Mouse (Mus musculus): ENCODE data around the gene Ntn1. TPM values are rescaled to one million over a fixed set of nuclear protein-coding genes. Genes with fewer than 3 reads are reported as not detected.

Gene Ntn1
- polyA plus RNA-seq, 1 experiment = 24.4 TPM

GRCm38 (mm10) chr11:68172648-68173045 is 228.0 kb downstream of the Ntn1 start:
- H3K4me1 ChIP-seq (ENCODE audit: control insufficient read depth, insufficient read depth, low read length) = peaks cover 3% of the 10 kb centered on the region; the same call in 1 of the 2 replicates
- WGBS = 61% methylated on average over 4 of the region's 4 CpGs
- no peaks in the 10 kb centered on the region for H3K36me3 ChIP-seq (ENCODE audit: control insufficient read depth, insufficient read depth, low read length)
- H3K27ac ChIP-seq (ENCODE audit: insufficient read depth, low read depth, low read length) = no peak overlapping the region
- DNase-seq = peak; percentile 31
- no peak for TF ChIP-seq POLR2A (IDR thresholded peaks at IDR 0.05; ENCODE audit: low read depth, low read length)
- no peak overlapping the region for H3K4me3 ChIP-seq (ENCODE audit: insufficient read depth, low read depth, low read length)
- no peaks in the 10 kb centered on the region for H3K27me3 ChIP-seq (replicated peaks; ENCODE audit: control insufficient read depth, insufficient read depth, low read length)

- Histone ChIP-seq H3K4me1 (ENCODE audit: control insufficient read depth, insufficient read depth, low read length) (peaks cover 3% of the 10 kb centered on the region; the same call in 1 of the 2 replicates), H3K27ac (ENCODE audit: insufficient read depth, low read depth, low read length) (no peak overlapping the region), H3K36me3 (ENCODE audit: control insufficient read depth, insufficient read depth, low read length) (no peaks in the 10 kb centered on the region), H3K4me3 (ENCODE audit: insufficient read depth, low read depth, low read length) (no peak overlapping the region), H3K27me3 (replicated peaks; ENCODE audit: control insufficient read depth, insufficient read depth, low read length) (no peaks in the 10 kb centered on the region)
- TF ChIP-seq CTCF (conservative IDR thresholded peaks at IDR 0.05; ENCODE audit: insufficient read depth, insufficient read length, low read depth, low read length) = no peak
- no peak for TF ChIP-seq POLR2A (IDR thresholded peaks at IDR 0.05; ENCODE audit: low read depth, low read length)
- DNase-seq = peak; percentile 39
- 67% methylated on average over 7 of the region's 7 CpGs for WGBS
Measured at GRCm38 (mm10) chr11:68171973-68172647, 228.5 kb downstream of the Ntn1 start.

GRCm38 (mm10) chr11:68168427-68168826 is 232.2 kb downstream of the Ntn1 start:
- TF ChIP-seq POLR2A (IDR thresholded peaks at IDR 0.05; ENCODE audit: low read depth, low read length) (no peak), CTCF (conservative IDR thresholded peaks at IDR 0.05; ENCODE audit: insufficient read depth, insufficient read length, low read depth, low read length) (no peak)
- DNase-seq = no peak
- Histone ChIP-seq H3K27ac (ENCODE audit: insufficient read depth, low read depth, low read length) (no peak overlapping the region), H3K4me3 (ENCODE audit: insufficient read depth, low read depth, low read length) (no peak overlapping the region), H3K27me3 (replicated peaks; ENCODE audit: control insufficient read depth, insufficient read depth, low read length) (no peaks in the 10 kb centered on the region), H3K4me1 (ENCODE audit: control insufficient read depth, insufficient read depth, low read length) (peaks cover 3% of the 10 kb centered on the region; the same call in 1 of the 2 replicates), H3K36me3 (ENCODE audit: control insufficient read depth, insufficient read depth, low read length) (no peaks in the 10 kb centered on the region)
- 82% methylated on average over 4 of the region's 4 CpGs for WGBS

- no peaks in the 10 kb centered on the region for H3K36me3 ChIP-seq (ENCODE audit: control insufficient read depth, insufficient read depth, low read length)
- H3K4me3 ChIP-seq (ENCODE audit: insufficient read depth, low read depth, low read length) = no peak overlapping the region
- WGBS = 95% methylated on average over 5 of the region's 5 CpGs
- no peaks in the 10 kb centered on the region for H3K4me1 ChIP-seq (ENCODE audit: control insufficient read depth, insufficient read depth, low read length)
- no peak for DNase-seq
- TF ChIP-seq POLR2A (IDR thresholded peaks at IDR 0.05; ENCODE audit: low read depth, low read length) (no peak), CTCF (conservative IDR thresholded peaks at IDR 0.05; ENCODE audit: insufficient read depth, insufficient read length, low read depth, low read length) (no peak)
- no peaks in the 10 kb centered on the region for H3K27me3 ChIP-seq (replicated peaks; ENCODE audit: control insufficient read depth, insufficient read depth, low read length)
- no peak overlapping the region for H3K27ac ChIP-seq (ENCODE audit: insufficient read depth, low read depth, low read length)
Measured at GRCm38 (mm10) chr11:68164408-68164807, 236.2 kb downstream of the Ntn1 start.

- no peak overlapping the region for H3K4me3 ChIP-seq (ENCODE audit: insufficient read depth, low read depth, low read length)
- H3K36me3 ChIP-seq (ENCODE audit: control insufficient read depth, insufficient read depth, low read length) = no peaks in the 10 kb centered on the region
- DNase-seq = no peak
- TF ChIP-seq POLR2A (IDR thresholded peaks at IDR 0.05; ENCODE audit: low read depth, low read length) (no peak), CTCF (conservative IDR thresholded peaks at IDR 0.05; ENCODE audit: insufficient read depth, insufficient read length, low read depth, low read length) (no peak)
- 92% methylated on average over 4 of the region's 4 CpGs for WGBS
- no peaks in the 10 kb centered on the region for H3K27me3 ChIP-seq (replicated peaks; ENCODE audit: control insufficient read depth, insufficient read depth, low read length)
- no peaks in the 10 kb centered on the region for H3K4me1 ChIP-seq (ENCODE audit: control insufficient read depth, insufficient read depth, low read length)
- no peak overlapping the region for H3K27ac ChIP-seq (ENCODE audit: insufficient read depth, low read depth, low read length)
Measured at GRCm38 (mm10) chr11:68159867-68160266, 240.8 kb downstream of the Ntn1 start.

Other genes starting within 250 kb of the Ntn1 start
- gene Pik3r5, start 31.3 kb upstream of the Ntn1 start, polyA plus RNA-seq (2012; rRNA removed) = 0.83 and 2.2 TPM in 2 replicates
- 3.8 and 4.3 TPM in 2 replicates for gene Pik3r6, start 102.2 kb upstream of the Ntn1 start, polyA plus RNA-seq (2012; rRNA removed)
- 2.2 and 2.3 TPM in 2 replicates for gene Mfsd6l, start 155.4 kb upstream of the Ntn1 start, polyA plus RNA-seq (2012; rRNA removed)
- gene Ccdc42, start 186.2 kb upstream of the Ntn1 start, polyA plus RNA-seq (2012; rRNA removed) = 0.33 TPM in 1 of 2 replicates, not detected in the other

Measured in kidney, adult 2 months (tissue).